Mouse (Mus musculus): ENCODE data around the gene Acat3.

DNA sequence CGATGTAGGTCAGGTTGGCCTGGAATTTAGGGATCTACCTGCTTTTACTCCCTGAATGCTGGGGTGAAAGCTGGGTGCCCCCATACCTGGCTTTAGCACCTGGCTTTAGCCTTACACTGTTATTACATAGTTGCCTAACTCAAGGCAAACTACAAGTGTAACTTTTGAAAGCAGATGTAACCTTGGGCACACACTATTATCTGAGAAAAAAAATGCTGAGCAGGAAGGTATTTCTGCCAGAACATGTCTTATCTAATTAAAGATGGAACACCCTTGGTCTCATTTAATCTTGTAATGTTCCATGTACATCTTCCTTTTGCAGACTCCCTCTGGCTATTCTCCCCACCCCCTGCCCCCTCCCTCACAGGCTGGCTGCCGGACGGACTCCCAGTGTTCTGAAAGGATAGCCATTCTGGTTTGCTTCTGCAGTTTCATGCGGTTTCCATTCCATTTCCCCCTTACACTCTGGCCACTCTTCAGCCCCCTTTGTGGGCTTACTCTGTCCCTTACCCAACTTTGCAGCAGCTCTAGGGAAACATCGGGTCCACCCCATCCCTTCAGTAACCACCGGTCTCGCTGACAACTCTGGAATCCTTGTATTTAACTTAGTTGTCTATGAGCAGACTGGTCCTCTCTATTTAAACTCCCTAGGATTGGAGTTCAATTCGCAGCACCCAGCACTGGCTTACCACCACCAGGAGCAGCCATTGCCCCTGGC lies 1.3 kb upstream of the Acat3 start:
- TF ChIP-seq CTCF (IDR thresholded peaks at IDR 0.05; ENCODE audit: low read depth) (no peak), EP300 (IDR thresholded peaks at IDR 0.05; ENCODE audit: low read depth) (no peak)

Measured in liver, embryonic 14.5 days (tissue).